Mouse (Mus musculus): Measurements from ENCODE around the gene Ncor2.

Gene Ncor2

DNA sequence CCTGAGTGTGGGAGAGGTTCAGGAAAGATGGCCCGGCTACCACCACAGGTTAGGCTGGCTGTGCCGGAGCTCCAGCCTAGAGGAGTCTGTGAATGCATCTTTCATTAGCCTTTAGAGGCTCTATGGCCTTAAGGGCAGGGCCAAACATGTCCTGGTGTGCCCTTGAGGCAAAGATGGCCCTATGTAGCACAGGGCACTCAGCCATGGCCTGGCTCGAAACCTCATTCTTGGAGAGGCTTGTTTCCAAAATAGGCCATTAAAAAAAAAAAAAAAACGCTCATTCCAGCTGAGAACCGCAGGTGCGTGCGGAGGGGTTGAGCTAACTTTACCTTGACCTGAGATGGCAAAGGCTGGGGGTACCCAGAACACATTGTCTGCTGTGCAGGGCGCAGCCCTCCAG is 167.4 kb downstream of the Ncor2 start:
- no peak for DNase-seq

DNA sequence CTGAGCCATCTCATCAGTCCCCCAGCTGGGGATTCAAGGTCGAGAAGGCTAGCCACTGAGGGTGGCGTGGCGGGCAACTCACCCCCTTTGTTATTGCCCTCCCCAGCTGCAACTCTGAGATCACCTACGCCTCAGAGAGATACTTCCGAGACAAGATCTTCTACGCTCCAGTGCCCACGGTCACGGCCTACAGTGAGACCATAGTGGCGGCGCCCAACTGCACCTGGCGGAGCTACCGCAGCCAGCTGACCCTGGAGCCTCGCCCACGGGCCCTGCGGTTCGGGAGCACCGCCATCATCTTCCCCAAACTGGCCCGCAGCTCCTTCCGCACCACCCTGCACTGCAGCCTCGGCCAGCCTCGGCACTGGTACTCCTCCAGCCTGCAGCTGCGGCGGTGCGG is 167.9 kb downstream of the Ncor2 start:
- no peak for DNase-seq

DNA sequence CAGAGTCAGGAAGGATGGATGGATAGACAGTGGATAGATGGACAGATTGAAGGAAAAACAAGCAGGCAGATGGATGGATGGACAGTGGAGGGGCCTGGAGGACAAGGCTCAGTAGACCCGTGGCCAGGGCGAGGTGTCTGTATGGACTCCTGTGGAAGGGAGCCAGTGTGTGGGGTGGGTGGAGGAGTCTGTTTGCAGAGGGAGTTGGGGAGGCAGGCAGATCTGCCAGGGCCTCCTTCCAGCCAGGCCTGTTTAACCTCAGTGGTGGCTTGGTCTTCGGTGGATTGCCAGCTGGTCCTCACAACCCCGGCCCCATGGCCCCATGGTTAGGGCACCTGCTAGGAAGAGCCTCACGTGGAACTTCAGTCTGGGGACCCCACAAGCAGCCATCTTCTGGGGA is 172.1 kb downstream of the Ncor2 start:
- DNase-seq = no peak

DNA sequence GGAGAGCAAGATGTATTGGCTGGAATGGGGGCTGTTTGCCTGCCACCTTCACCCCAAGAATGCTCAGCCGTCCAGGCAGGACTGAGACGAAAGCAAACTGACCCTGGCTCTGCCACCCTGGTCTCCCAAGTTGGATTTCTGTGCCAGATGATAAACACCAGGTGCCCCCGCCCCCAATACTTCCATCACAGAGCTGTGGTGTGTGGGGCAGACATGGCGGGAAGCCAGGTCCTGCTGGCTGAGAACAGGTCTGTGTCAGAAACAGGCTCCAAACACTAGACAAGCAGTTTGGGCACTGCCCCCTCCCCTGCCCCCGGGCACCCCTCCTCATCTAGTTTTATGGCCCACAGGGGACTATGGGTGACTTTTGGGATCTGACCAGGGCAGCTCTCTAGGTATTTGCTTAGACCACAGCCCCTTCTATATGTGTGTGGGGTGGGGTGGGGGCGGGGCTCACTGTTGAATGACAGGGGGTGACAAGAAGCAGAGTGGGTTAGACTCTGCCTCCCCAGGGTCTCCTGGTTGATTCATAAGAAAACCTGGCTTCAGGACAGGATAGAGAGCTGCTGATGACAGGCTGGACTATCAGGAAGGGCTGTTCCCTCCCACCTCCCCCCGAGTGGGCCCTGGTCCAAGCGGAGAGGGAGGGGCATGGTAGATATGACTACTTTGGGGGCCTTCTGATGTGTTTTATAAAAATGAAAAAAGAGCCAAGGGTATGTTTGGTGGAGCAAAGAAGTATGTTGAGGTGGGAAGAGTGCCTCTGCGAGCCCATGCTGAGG is 173.0 kb downstream of the Ncor2 start:
- DNase-seq = no peak

DNA sequence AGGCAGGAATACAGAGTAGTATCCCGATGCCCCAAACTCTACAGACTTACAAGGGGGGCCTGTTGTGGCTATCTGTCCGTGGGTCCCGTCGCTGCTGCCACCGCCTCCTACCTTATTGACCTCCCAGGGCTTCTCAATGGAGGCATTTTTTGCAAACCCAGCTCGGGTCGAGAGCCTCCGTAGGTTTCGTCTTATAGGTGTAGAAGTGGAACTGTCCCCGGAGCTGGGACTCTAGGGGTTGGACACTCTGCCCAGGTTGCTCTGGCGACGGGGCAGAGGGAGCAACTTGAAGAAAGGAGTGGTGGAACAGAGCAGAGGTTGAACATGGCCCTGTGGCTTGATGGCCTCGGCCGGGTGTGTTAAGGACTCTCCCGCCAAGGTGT is 175.2 kb downstream of the Ncor2 start:
- no peak for DNase-seq

DNA sequence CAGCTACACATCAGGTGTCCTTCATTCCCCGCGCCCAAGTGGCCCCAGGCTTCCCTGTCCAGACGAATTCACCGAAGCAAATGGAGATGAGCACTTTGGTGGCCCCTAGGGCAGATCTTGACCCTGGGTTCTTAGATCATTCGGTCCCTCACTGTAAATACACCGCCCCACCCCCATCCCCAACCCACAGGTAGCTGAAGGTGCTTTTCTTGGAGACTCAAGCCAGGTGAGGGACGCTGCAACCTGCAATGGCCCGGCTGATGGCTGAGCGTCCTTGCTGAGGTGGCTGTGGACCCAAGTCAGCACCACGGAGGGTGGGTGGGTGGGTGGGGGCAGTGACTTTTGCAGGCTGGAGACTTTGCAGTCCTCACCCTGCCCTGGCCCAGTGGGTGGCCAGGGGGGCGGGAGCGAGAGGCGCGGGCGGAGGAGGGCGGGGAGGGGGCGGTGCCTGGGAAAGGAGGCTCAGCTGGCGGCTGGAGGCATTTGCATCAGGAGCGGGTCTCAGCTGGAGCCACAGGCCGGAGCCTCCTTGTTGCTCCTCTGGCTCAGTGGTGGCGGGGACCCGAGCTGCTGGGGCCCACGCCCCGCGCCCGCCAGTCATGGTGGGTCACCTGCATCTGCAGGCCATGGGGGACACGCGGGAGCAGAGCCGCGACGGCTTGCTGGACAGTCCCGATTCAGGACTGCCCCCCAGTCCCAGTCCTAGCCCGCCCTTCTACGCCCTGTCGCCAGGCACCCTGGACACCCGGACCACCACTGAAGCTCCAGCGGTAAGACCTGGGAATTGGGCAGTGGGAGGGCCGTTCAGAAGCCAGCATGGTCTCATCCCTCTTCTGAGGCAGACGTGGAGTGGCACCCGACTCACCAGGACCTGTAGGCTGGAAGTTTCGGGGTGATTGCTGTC is 175.8 kb downstream of the Ncor2 start, which contains the start of gene Rflna:
Rflna (plus strand) TSS at position 253 of the 904 bp plus-strand sequence.
- DNase-seq = peak; percentile 64

DNA sequence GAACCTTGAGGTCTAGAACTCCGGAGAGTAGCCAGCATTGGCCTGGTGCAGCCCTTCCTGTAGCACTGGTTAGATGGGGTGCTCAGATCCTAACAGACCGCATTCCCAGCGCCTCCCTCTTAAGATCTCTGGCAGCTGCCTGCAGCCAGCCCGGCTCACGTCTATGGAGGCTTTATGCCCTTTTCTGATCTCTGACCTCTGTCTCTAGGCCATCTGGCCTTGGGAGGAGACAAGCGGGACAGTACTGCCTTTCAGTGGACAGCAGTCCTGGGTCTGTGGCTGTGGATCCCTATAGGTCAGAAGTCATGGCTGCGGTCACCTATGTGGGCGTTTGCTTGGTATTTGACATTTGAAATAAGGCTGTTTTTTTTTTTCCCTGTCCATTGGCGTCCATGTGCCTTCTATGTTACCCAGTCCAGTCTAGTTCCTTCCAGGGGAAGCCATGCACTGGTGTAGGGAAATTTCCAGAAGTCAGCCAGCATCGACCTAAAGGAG is 178.2 kb downstream of the Ncor2 start:
- DNase-seq = no peak

DNA sequence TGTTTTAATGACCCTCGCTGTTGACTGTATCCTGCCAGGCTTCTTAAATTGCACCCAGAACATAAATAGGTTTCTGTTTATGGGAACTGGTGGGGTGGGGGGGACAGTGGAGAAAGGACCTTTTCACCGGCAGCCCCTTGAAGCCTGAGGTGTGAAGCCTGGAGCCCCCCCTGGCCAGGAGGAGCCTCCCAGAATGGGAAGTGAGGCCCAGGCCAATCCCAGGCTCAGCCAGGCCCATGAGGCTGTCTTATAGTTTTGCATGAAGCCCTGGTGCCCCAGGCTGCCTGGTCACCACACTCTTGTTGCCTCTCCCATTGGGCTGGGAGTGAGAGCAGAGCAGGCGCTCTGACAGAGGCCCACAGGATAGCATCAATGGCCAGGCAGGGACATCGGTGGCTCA is 181.1 kb downstream of the Ncor2 start:
- no peak for DNase-seq

DNA sequence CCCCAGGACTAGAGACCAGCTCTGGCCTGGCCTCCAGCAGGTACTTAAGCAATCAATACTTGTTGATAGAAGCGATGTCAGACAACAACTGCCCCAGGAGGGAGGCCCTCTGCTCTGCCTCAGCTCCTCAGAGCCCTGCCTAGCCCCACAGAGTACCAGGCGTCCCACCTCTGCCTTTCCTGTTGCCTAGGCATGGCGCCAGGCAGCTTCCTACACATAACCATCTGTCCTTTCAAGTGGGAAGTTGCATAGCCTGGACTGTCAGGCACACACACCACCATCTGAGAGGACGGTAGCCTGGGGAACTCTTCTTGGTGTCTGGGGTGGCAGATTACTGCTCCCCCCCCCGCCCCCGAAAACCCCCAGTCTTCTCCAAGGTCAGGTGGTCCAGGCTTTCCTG is 182.2 kb downstream of the Ncor2 start:
- DNase-seq = no peak

DNA sequence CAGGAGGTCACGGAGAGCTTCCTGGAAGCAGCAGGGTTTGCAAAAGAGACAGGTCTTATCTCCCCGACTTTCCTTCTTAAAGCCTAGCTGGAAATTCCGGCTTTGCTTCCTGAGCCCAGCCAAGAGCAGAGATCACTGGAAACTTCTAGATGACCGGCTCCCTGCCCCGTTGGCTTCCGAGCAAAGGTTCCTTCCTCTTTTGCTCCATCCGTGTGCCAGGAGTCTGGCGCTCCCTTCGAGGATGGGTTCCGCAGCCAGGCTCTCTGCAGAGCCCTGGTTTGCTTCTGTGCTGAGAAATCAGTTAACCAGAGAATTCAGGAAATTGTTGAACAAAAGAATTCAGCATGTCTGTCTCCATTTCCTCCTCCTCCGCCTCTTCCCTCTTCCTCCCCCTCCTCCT is 186.1 kb downstream of the Ncor2 start:
- DNase-seq = peak; percentile 53

DNA sequence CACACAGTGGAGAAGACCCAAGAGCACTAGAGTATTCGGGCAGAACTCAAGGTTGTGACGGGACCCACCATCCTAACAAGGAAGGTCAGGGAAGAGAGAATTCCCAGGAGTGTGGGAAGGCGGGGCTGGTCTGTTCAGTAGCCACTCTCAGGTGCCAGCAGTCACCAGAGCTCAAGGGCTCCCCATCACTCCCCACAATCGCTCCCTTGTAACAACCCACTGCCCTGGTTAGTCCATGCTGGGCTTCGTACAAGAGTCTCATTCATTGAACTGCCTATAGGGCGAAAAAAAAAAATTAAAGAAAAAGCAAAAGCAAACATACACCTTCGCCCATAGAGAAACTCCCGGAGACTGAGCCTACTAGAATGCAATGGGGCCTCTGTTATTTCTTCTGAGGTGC is 186.7 kb downstream of the Ncor2 start:
- DNase-seq = no peak

DNA sequence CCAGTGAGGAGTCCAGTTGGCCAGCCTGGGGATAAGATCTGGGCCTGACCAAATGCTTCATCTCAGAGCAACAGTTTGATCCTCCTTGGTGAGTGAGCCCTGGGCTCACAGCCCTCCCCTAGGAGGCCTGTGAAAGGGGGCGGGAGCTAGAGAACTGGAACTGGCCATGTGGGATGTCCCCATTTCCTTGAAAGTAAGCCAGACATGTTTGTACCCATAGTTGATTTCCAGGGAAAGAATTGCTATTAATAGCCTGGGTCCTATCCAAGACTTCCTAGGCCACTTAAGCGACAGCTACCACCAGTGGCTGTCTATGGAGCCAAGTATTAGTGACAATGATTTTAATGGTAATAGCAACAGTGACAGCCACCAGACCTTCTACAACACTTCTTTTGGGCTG is 189.3 kb downstream of the Ncor2 start:
- no peak for DNase-seq

DNA sequence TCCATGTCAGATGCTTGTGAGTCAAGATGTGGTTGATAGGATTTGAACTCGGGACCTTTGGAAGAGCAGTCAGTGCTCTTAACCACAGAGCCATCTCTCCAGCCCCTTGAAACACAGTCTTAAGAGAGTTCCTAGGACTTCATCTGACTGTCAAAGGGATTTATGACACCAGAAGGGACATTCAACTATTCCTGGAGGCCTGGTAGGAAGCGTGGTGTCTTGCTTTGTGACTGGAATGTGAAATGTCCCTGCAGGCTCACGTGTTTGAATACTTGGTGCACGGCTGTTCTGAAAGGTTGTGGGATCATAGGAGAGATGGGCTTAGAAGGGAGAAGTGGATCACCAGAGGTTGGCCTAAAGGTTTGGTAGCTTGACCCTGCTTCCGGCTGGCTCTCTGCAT is 192.4 kb downstream of the Ncor2 start:
- peak; percentile 21 for DNase-seq

DNA sequence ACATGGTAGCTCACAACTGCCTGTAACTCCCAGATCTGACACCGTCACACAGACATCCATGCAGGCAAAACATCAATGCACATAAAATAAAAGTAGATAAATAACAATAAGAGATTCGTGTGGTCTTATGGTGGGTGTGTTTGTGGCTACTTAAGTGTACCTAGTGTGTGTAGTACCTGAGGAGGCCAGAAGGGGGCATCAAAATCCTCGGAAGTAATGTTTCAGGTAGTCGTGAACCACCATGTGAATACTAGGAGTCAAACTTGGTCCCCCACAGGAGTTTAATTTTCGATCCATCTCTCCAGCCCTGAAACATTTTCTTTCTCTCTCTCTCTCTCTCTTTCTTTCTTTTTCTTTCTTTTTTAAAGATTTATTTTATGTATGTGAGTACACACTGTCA is 192.8 kb downstream of the Ncor2 start:
- no peak for DNase-seq

DNA sequence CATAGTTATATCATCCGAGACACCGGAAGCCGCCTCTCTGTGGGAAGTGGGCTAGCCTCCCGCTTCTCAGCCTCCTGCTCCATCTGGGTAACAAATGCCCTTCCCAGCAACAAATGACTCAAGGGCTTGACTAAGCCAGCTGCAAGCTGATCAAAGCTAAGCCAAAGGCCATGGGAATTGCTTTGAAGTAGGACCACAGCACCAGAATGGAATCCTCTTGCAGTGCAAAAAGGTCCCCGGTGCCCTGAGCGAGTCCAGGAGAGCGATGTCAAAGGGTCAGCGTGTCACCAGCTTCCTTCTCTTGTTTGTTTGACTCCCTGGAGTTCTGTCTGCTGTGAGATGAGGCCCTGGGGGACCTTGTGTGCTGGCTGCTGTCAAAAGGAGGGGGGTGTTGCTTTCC is 209.2 kb downstream of the Ncor2 start:
- no peak for DNase-seq
